Mouse (Mus musculus) CH12F3 (cell line): ENCODE data around the gene Camk1d.
"Not testable (repeated sequence)": the region's sequence is repeated elsewhere in the genome, so short reads cannot be mapped to it uniquely, and the experiment has no call there.

Experiments
- in situ Hi-C: fragments of 300-500 bp; cut with MboI; formaldehyde crosslinking; loops from 2 replicates; pipeline ENCODE4 v1.14.3; 2020; ENCODE audit warnings: low sequenced_read_pairs

Camk1d gene

GRCm38 (mm10) chr2:5588329-5588982 lies 125.9 kb downstream of the Camk1d start:
- in situ Hi-C loops: no loop called here

- in situ Hi-C loops: no loop called here
Observed at GRCm38 (mm10) chr2:5584318-5585027, 129.8 kb downstream of the Camk1d start.

GRCm38 (mm10) chr2:5579391-5579790 lies 134.9 kb downstream of the Camk1d start:
- in situ Hi-C loops: no loop called here

- in situ Hi-C loops: no loop called here
Observed at GRCm38 (mm10) chr2:5577399-5578129, 136.8 kb downstream of the Camk1d start.

GRCm38 (mm10) chr2:5572314-5573006 lies 141.9 kb downstream of the Camk1d start:
- in situ Hi-C loops: no loop called here

- in situ Hi-C loops: no loop called here
Observed at GRCm38 (mm10) chr2:5566611-5567010, 147.7 kb downstream of the Camk1d start.

- in situ Hi-C loops: no loop called here
Observed at GRCm38 (mm10) chr2:5563685-5564084, 150.6 kb downstream of the Camk1d start.

- in situ Hi-C loops: no loop called here
Observed at GRCm38 (mm10) chr2:5561446-5561845, 152.9 kb downstream of the Camk1d start.

- in situ Hi-C loops: no loop called here
Observed at GRCm38 (mm10) chr2:5553264-5553663, 161.1 kb downstream of the Camk1d start.

- in situ Hi-C loops: no loop called here
Observed at GRCm38 (mm10) chr2:5551758-5552255, 162.5 kb downstream of the Camk1d start.

GRCm38 (mm10) chr2:5549334-5549733 lies 165.0 kb downstream of the Camk1d start:
- in situ Hi-C loops: no loop called here

- in situ Hi-C loops: no loop called here
Observed at GRCm38 (mm10) chr2:5548872-5549271, 165.4 kb downstream of the Camk1d start.

GRCm38 (mm10) chr2:5540870-5541269 lies 173.4 kb downstream of the Camk1d start:
- in situ Hi-C loops: no loop called here

GRCm38 (mm10) chr2:5539894-5540293 lies 174.4 kb downstream of the Camk1d start:
- in situ Hi-C loops: not testable (repeated sequence)

GRCm38 (mm10) chr2:5533868-5534267 lies 180.4 kb downstream of the Camk1d start:
- in situ Hi-C loops: no loop called here

GRCm38 (mm10) chr2:5529992-5530391 lies 184.3 kb downstream of the Camk1d start:
- in situ Hi-C loops: no loop called here

- in situ Hi-C loops: no loop called here
Observed at GRCm38 (mm10) chr2:5519221-5519669, 195.1 kb downstream of the Camk1d start.

- in situ Hi-C loops: no loop called here
Observed at GRCm38 (mm10) chr2:5515106-5515505, 199.2 kb downstream of the Camk1d start.

- in situ Hi-C loops: no loop called here
Observed at GRCm38 (mm10) chr2:5514095-5514494, 200.2 kb downstream of the Camk1d start.

GRCm38 (mm10) chr2:5513621-5514020 lies 200.7 kb downstream of the Camk1d start:
- in situ Hi-C loops: no loop called here

GRCm38 (mm10) chr2:5510042-5510441 lies 204.3 kb downstream of the Camk1d start:
- in situ Hi-C loops: no loop called here
